Mouse (Mus musculus) embryonic facial prominence, embryonic 10.5 days (tissue): ENCODE measurements around the gene Mvb12b. TPM values are rescaled to one million over a fixed set of nuclear protein-coding genes. Genes with fewer than 3 reads are reported as not detected.

Experiments used
- DNase-seq: peaks from one replicate; pipeline ENCODE4 v3.0.0-alpha.2; 2017; ENCODE audit warnings: low spot score
- H3K27ac ChIP-seq: fragments of 300-500 bp; sonication (generic); replicated peaks from 2 replicates; pipeline ENCODE4 v1.5.1; 2016; ENCODE audit warnings: mild to moderate bottlenecking
- H3K27me3 ChIP-seq: fragments of 300-500 bp; sonication (generic); replicated peaks from 2 replicates; pipeline ENCODE4 v1.6.1; 2016; ENCODE audit warnings: low read depth, mild to moderate bottlenecking; ENCODE audit not compliant: poor library complexity, severe bottlenecking
- H3K36me3 ChIP-seq: fragments of 300-500 bp; sonication (generic); replicated peaks from 2 replicates; pipeline ENCODE4 v1.6.1; 2016; ENCODE audit warnings: mild to moderate bottlenecking, moderate library complexity
- H3K4me1 ChIP-seq: fragments of 300-500 bp; sonication (generic); 2 replicates; pipeline ENCODE4 v1.6.1; 2016
- H3K4me3 ChIP-seq: fragments of 300-500 bp; sonication (generic); 2 replicates; pipeline ENCODE4 v1.5.1; 2016; ENCODE audit warnings: mild to moderate bottlenecking, moderate library complexity
- H3K9me3 ChIP-seq: fragments of 300-500 bp; sonication (generic); 2 replicates; pipeline ENCODE4 v1.6.1; 2016; ENCODE audit warnings: mild to moderate bottlenecking
- WGBS: fragments of 180-500 bp; shearing (Covaris S2); methylation state at CpG from one replicate; pipeline ENCODE4 v1.1.7; 2016; 5-methylcytosine and 5-hydroxymethylcytosine counted together
- polyA plus RNA-seq: library from polyadenylated mRNA; unstranded; fragments of >200 nt; fragmentation: Nextera tagmentation; extraction: Ambion mirVana; gene quantifications from 2 replicates; pipeline ENCODE4 v1.2.1, GENCODE M21; 2016

The Mvb12b gene
- polyA plus RNA-seq, 1 experiment from 2014 or later = 16.1 TPM

DNA sequence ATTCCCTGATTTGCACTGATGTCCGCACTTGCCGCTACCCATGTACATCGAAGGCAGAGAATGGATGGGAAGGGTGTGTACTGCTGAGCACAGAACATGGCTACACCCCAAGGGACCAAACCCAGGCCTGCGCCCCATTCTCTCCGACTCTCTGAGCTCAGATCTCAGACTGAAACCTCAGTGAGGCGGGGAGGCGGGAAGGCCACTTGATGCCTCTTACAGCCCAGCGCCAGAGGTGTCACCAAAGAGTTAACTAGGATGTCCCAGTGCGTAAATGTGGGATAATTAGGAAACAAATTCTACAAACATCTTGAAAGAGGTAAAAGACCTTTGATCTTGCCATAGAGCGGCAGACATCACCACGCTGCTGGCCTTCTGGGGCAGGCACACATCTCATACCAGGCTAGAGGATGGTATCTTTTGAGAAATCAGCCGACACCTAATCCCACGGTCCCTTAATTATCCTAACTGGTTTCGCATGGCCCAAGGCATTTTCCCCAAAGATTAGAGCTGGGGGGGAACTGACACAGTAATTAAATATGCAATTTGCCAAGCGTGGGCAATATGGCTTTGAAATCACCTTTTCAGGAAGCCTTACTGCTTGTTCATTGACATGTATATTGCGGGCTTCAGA is 181.9 kb downstream of the Mvb12b start:
- no peaks in the 10 kb centered on the region for H3K9me3 ChIP-seq
- no peak overlapping the region for H3K4me3 ChIP-seq
- no peak for DNase-seq
- peaks cover 73% of the 10 kb centered on the region for H3K4me1 ChIP-seq
- WGBS = 30% methylated on average over 16 of the region's 16 CpGs
- no peak overlapping the region for H3K27ac ChIP-seq
- peaks cover 95% of the 10 kb centered on the region for H3K27me3 ChIP-seq
- H3K36me3 ChIP-seq = no peaks in the 10 kb centered on the region

DNA sequence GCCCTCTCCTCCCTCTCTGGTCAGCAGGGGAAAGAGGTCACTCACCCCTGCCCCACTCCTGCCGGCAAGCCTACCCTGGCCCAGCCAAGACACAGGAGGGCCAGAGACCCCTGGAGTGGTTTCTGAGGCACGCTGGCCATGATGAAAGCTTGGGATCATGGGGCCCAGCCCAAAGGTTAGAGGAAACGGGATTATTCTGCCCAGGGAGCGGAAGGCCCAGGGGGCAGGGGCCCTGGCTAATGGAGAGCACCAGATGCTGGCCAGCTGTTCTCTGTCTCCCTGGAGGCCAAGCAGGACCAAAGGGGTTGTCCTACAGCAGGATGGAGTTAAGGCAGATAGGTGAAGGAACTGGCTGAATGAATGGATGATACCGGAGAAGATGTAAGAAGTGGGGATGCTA is 184.5 kb downstream of the Mvb12b start:
- H3K36me3 ChIP-seq = no peaks in the 10 kb centered on the region
- H3K9me3 ChIP-seq = no peaks in the 10 kb centered on the region
- DNase-seq = no peak
- peaks cover 81% of the 10 kb centered on the region for H3K27me3 ChIP-seq
- H3K27ac ChIP-seq = peak overlapping the region; percentile 16; the same call in 1 of the 2 replicates
- H3K4me1 ChIP-seq = peaks cover 72% of the 10 kb centered on the region
- WGBS = 37% methylated on average over 5 of the region's 5 CpGs
- no peak overlapping the region for H3K4me3 ChIP-seq

DNA sequence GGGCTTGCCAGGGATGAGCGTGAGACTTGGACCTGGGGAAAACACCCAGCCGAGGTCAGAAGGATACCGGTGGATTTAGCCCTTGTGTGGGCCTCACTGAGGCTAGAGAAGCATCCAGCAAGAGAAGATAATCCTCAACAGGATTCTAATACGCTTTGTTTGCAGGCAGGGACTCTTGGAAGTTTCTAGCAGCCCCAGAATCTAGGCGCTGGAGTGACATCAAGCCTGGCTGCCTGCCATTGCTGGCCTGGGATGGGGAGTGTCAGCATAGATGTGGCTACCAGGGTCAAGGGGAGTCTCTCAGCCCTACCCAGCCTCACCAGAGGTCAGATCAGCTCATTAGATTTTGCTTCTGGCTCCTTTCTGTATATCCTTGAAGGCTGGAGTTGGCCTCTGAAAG is 185.0 kb downstream of the Mvb12b start:
- Histone ChIP-seq H3K4me1 (peaks cover 66% of the 10 kb centered on the region), H3K4me3 (no peak overlapping the region), H3K27ac (peak overlapping the region; percentile 16; the same call in 1 of the 2 replicates), H3K27me3 (peaks cover 77% of the 10 kb centered on the region), H3K9me3 (peaks cover 2% of the 10 kb centered on the region; the same call in 1 of the 2 replicates), H3K36me3 (no peaks in the 10 kb centered on the region)
- WGBS = 72% methylated on average over 5 of the region's 5 CpGs
- DNase-seq = no peak

DNA sequence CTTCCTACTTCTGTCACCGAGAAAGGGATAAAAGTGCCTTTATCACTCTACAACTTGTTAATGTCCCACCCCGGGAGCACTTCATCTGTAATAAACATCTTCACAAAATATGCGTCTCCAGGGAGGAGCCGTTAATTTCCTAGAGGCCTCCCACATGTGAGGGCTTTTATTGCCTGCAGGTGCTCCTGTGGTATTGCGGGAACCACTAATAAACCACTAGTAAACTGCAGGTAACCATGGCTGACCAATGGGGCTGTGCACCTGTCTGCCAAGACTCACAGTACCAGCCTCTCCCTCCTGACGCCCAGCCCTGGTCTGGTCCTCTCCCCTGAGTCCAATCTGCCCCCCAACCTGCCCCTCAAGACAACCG is 186.3 kb downstream of the Mvb12b start:
- Histone ChIP-seq H3K27me3 (peaks cover 65% of the 10 kb centered on the region), H3K4me1 (peaks cover 53% of the 10 kb centered on the region), H3K9me3 (peaks cover 13% of the 10 kb centered on the region), H3K27ac (no peak overlapping the region), H3K36me3 (no peaks in the 10 kb centered on the region), H3K4me3 (no peak overlapping the region)
- DNase-seq = no peak
- WGBS = 62% methylated on average over 7 of the region's 7 CpGs

DNA sequence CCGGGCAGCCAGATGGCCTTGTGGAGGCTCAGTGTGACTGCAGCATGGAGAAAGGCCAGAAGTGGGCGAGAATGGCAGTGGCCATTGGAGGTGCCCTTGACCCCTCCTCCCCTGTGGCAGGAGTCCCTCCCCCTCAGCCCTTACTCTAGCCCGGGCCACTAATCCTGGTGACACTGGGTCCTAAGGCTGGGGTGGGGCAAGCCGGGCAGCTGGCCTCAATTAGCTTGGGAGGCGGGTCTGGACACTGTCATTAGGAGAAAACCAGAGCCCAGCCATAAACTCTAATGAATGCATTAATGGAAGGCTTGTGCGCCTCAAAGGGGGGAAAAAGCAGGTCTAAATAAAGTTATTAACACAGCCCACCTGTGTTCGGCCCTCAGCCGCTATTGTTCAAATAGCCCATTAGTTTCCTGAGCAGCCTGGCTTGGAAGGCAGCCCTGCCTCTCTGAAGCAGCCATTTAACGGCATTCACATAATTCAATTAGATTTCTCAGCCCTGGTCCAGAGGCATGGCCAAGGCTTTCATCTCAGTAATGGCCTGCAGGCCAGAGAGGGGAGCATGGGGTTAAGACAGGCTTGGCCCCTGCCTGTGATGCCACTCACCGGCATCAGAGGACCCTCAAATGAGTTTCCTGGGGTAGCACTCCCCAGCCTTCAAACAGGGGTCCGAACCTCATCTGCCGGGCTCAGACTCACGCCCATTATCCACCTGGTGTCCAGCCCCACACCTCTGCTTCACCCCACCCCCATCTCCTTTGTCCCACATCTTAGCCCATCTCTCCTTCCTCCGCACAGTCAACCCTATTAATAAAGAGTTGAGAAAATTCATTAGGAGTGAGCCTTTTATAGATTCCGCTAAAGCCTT is 186.9 kb downstream of the Mvb12b start:
- WGBS = 28% methylated on average over 15 of the region's 15 CpGs
- no peaks in the 10 kb centered on the region for H3K36me3 ChIP-seq
- peaks cover 13% of the 10 kb centered on the region for H3K9me3 ChIP-seq
- peaks cover 47% of the 10 kb centered on the region for H3K4me1 ChIP-seq
- peak; percentile 64 for DNase-seq
- H3K27me3 ChIP-seq = peaks cover 59% of the 10 kb centered on the region
- H3K27ac ChIP-seq = peak overlapping the region; percentile 14; the same call in 1 of the 2 replicates
- no peak overlapping the region for H3K4me3 ChIP-seq

DNA sequence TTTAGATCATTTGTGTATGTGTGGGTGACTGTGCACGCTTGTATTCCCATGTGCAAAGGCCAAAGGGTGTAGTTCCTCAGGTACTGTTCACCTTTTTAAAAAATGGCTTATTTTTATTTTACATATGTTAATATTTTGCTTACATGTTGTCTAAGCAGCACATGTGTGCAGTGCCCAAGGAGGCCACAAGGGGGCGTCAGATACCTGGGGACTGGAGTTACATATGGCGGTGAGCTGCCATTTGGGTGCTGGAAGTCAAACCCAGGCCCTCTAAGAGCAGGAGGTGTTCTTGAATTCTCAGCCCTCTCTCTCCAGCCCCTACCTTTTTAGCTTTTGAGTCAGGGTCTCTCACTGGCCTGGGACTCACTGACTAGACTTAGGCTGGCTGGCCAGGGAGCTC is 188.8 kb downstream of the Mvb12b start:
- Histone ChIP-seq H3K4me1 (peaks cover 38% of the 10 kb centered on the region), H3K27ac (no peak overlapping the region), H3K9me3 (peaks cover 13% of the 10 kb centered on the region), H3K36me3 (no peaks in the 10 kb centered on the region), H3K4me3 (no peak overlapping the region), H3K27me3 (peaks cover 39% of the 10 kb centered on the region)
- WGBS = 69% methylated on average over 3 of the region's 3 CpGs
- no peak for DNase-seq

DNA sequence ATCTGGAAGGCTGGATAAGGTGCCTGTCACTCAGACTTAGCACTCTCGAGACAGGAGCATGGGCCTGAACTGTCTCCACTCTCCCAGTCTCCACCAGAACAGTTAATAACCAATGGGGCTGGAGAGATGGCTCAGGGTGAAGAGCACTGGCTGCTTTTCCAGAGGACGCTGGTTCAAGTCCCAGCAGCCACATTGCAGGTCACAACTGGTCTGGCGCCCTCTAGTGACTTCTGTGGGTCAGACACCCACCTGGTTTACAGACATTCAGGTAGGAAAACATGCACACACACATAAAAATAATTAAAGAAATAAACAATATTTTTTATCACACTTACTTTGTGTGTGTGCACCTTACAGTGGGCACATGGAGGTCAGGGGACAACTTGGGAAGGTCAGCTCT is 191.3 kb downstream of the Mvb12b start:
- no peak overlapping the region for H3K27ac ChIP-seq
- H3K9me3 ChIP-seq = peaks cover 13% of the 10 kb centered on the region
- DNase-seq = no peak
- peaks cover 13% of the 10 kb centered on the region for H3K4me1 ChIP-seq
- peaks cover 15% of the 10 kb centered on the region for H3K27me3 ChIP-seq
- H3K4me3 ChIP-seq = no peak overlapping the region
- 69% methylated on average over 3 of the region's 3 CpGs for WGBS
- H3K36me3 ChIP-seq = no peaks in the 10 kb centered on the region

DNA sequence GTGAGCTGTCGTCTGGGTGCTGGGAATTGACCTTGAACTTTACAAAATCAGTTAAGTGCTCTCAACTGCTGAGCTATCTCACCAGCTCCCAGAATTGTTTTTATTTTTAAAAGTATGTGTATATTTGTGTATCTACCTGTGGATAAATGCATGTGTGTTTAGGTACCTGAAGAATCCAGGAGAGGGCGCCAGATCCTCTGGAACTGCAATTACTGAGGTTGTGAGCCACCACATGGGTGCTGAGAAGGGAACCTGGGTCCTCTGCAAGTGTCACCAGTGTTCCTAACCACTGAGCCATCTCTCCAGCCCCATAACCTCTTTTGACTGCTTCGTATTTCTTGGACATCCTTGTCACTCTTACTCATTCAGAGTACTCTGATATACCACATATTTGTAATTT is 193.8 kb downstream of the Mvb12b start:
- H3K36me3 ChIP-seq = no peaks in the 10 kb centered on the region
- 75% methylated on average over 3 of the region's 3 CpGs for WGBS

DNA sequence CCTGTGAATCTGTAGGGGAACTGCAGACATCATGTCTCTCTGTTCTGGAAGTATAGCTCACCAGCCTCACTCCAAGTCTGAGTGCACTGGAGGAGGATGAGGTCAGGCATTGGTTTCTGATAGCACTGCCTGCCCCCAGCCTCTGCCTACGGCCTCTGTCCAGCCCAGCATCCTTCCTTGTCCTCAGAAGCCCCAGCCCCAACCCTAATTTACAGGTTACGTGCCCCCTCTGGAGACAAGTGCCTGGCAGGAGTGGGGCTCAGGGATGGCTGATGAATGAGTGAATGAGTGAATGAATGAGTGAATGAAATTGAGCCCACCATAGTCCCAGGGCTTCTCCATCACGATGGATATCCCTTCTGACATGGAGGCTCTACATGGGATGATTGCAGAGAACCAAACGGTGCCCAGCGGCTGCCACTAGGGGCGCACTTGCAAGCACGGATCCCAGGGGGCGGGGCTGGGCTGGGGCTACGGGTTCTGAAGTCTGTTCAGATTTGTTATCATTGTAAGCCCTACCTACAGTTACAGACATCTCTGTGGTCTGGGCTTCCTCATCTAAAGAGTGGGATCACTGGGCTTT is 197.8 kb downstream of the Mvb12b start:
- peak; percentile 78 for DNase-seq
- no peak overlapping the region for H3K4me3 ChIP-seq
- no peak overlapping the region; the same call in 1 of the 2 replicates for H3K27ac ChIP-seq
- 32% methylated on average over 9 of the region's 9 CpGs for WGBS
- peaks cover 38% of the 10 kb centered on the region for H3K27me3 ChIP-seq
- H3K36me3 ChIP-seq = no peaks in the 10 kb centered on the region
- 0 out of 2 replicates have a peak, but pooled peaks cover 5% of the 10 kb centered on the region for H3K9me3 ChIP-seq
- H3K4me1 ChIP-seq = peaks cover 10% of the 10 kb centered on the region

More for the DNA sequence above, 193.8 kb downstream of the Mvb12b start:
- Histone ChIP-seq H3K27ac (no peak overlapping the region), H3K27me3 (peaks cover 23% of the 10 kb centered on the region), H3K4me3 (no peak overlapping the region), H3K4me1 (peaks cover 10% of the 10 kb centered on the region), H3K9me3 (peaks cover 13% of the 10 kb centered on the region)
- DNase-seq = no peak

DNA sequence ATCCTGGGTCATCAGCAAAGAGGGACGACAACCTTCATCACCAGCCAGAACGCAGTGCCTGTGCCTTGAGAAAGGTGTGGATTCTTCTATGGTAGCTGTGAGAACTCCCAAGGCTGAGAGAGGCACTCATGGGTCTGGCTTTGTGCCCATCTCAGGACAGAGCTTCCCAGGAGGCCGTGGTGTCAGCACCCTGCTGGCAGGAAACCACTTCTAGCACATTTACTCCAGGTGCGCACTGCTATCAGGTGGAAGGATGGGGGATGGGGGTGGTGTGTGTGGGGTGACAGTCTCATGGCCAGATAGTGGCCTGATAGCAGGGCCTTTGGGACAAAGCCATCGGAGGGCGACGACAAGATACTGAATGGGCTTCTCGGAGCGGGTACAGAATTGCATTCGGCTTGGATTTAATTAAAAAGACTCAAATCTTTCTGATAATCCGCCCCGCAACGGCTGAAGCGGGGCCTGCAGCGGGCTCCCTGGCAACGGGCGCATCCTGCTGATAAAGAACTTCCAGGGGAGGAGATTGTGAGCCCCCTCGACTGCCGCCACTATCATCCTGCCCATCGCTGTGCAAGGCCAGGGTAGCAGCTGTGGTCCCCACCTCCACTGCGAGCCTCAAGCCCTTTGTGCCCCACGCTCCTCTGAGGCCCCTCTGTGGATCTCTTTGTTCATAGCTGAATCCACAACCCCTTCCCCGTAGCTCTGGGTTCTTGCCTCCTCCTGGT is 198.4 kb downstream of the Mvb12b start:
- 53% methylated on average over 23 of the region's 23 CpGs for WGBS
- no peak overlapping the region for H3K27ac ChIP-seq
- H3K4me1 ChIP-seq = peaks cover 10% of the 10 kb centered on the region
- H3K36me3 ChIP-seq = no peaks in the 10 kb centered on the region
- H3K9me3 ChIP-seq = 0 out of 2 replicates have a peak, but pooled peaks cover 5% of the 10 kb centered on the region
- DNase-seq = no peak
- H3K4me3 ChIP-seq = no peak overlapping the region
- peaks cover 41% of the 10 kb centered on the region for H3K27me3 ChIP-seq

DNA sequence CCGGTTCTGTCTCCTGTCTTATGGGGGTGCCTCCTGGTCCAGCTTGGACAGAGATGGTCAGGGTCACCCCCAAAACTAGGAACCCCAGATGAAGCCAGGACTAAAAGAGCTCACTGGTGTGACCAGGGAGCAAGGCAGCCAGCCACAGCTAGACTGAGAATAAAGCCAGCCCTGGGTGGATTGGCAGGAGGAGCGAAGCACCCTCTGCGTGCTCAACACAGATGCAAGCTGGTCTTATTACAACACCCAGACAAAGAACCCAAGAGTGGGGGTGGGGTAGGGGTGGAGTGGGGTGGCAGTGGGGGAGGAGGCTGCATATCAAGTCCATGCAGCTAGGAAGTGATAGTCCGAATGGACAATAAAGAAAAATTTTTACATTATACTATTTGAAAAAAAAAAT is 204.2 kb downstream of the Mvb12b start:
- 66% methylated on average over 4 of the region's 4 CpGs for WGBS
- Histone ChIP-seq H3K36me3 (no peaks in the 10 kb centered on the region), H3K9me3 (0 out of 2 replicates have a peak, but pooled peaks cover 5% of the 10 kb centered on the region), H3K4me1 (peaks cover 13% of the 10 kb centered on the region; the same call in 1 of the 2 replicates), H3K27ac (0 out of 2 replicates have a peak overlapping the region, but pooled peaks have one; percentile 54), H3K27me3 (peaks cover 48% of the 10 kb centered on the region), H3K4me3 (no peak overlapping the region)
- DNase-seq = no peak

DNA sequence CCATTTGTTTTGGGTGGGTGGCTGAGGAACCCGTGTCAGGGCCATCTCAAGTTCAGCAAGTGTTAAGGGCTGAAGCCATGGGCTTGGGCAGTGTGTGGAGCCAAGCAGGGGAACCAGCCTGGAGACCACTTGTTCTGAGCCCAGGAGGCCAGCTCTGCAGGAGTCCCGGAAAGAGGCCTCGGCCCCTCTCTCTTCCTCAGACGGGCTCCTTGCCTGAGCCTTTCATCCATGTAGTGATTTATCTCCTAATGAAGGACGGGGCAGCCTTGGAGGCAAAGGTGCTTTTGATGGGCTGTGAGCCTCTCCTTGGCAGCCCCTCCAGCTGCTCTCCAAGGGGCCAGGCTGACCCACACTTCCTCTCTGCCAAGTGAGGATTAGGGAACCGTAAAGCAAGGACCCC is 204.7 kb downstream of the Mvb12b start:
- WGBS = 50% methylated on average over 6 of the region's 6 CpGs
- Histone ChIP-seq H3K27ac (peak overlapping the region; percentile 49; the same call in 1 of the 2 replicates), H3K36me3 (no peaks in the 10 kb centered on the region), H3K4me3 (no peak overlapping the region), H3K27me3 (peaks cover 44% of the 10 kb centered on the region), H3K9me3 (0 out of 2 replicates have a peak, but pooled peaks cover 5% of the 10 kb centered on the region), H3K4me1 (peaks cover 13% of the 10 kb centered on the region; the same call in 1 of the 2 replicates)
- no peak for DNase-seq
